Mouse (Mus musculus) liver, embryonic 14.5 days (tissue): ENCODE results near the gene Ccdc120.

Source experiments
- CTCF ChIP-seq: IDR thresholded peaks from 2 replicates; pipeline ENCODE4 v1.5.1; 2016; ENCODE audit warnings: antibody characterized with exemption, low read depth, control low read depth
- EP300 ChIP-seq: IDR thresholded peaks from 2 replicates; pipeline ENCODE4 v1.6.1; 2016; ENCODE audit warnings: antibody characterized with exemption, low read depth

DNA sequence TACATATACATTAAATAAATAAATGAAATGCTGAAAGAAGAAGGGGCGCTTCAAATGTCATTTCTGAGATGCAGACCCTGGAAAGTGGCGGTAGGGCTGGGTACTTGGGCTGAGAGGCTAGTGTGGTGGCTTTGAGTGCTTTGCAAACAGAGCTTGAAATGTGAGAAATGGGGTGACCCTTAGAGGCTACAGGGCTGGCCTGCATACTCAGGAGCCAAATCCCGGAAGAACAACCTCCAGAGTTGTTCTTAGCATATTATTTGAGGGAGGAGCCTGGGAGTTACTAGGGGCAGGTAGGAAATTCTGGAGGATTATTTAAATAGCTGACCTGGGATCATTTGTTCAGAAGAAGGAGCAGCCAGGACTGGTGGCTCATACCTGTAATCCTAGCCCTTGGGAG is 60.2 kb downstream of the Ccdc120 start:
- TF ChIP-seq EP300, result no peak
- TF ChIP-seq CTCF, result no peak
